Mouse (Mus musculus) E14TG2a.4 (cell line): ENCODE data around the gene Ptafr.

Experiments
- CTCF ChIP-seq: conservative IDR thresholded peaks from 2 replicates; pipeline ENCODE4 v1.5.1; 2014; ENCODE audit warnings: low read length
- NANOG ChIP-seq: IDR thresholded peaks from 2 replicates; pipeline ENCODE4 v1.6.1; 2014; ENCODE audit warnings: borderline replicate concordance, low read length, mixed read lengths
- POU5F1 ChIP-seq: IDR thresholded peaks from 2 replicates; pipeline ENCODE4 v1.6.1; 2014; ENCODE audit warnings: low read length, borderline replicate concordance

DNA sequence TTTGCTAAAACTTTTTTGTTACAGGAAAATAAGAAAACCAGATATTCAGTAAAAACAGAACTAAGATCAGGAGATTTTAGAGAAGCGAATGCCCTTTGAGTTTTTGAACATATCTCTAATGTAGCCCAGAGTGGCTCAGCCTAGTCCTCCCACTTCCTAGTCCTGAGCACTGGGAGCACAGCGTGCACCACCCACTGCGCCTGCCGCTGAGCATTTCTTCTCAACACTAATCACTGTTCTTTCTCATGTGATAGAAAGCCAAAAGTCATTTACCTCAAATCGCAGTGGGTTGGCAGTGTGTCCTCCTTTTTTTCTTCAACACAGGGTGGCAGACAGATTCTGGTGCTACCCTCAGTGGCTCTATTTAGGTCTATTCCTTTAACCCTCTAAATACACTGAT lies 24.4 kb upstream of the Ptafr start:
- TF ChIP-seq CTCF (no peak), POU5F1 (no peak), NANOG (no peak)
